Mouse (Mus musculus) monocyte, adult 2 months (primary cell): ENCODE results near the gene Bola1.
"Not testable (repeated sequence)": the region's sequence is repeated elsewhere in the genome, so short reads cannot be mapped to it uniquely, and the experiment has no call there.

Experiments
- DNase-seq, 2 experiments: peaks; one replicate each; pipeline ENCODE4 v3.0.0; 2022; ENCODE audit warnings: low spot score in 2 of 2, low read depth in 1 of 2

The Bola1 gene

GRCm38 (mm10) chr3:96226695-96227648 is 7.5 kb upstream of the Bola1 start:
- no peak for DNase-seq

GRCm38 (mm10) chr3:96225421-96225820 is 5.9 kb upstream of the Bola1 start:
- DNase-seq, result no peak

DNA sequence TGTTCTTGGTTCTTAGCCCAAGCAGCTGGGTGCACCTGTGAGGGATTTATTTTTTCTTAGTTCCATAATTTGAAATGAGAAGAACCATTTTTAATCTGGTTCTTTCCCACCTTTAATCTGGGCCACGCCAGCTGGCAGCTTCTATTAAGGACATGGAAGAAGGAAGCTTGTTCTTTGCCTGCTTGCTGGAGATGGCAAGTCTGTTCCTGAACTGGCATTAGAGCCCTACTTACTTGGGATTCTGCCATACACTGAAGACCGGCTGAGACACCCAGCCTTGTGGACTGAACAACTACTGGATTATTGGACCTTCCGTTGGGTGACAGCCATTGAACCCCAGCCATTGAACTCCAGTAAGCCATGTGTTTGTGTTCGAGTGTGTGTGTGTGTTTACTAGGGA is 3.3 kb upstream of the Bola1 start:
- DNase-seq, result no peak

- no peak for DNase-seq
Observed at GRCm38 (mm10) chr3:96221640-96222038, 2.1 kb upstream of the Bola1 start.

DNA sequence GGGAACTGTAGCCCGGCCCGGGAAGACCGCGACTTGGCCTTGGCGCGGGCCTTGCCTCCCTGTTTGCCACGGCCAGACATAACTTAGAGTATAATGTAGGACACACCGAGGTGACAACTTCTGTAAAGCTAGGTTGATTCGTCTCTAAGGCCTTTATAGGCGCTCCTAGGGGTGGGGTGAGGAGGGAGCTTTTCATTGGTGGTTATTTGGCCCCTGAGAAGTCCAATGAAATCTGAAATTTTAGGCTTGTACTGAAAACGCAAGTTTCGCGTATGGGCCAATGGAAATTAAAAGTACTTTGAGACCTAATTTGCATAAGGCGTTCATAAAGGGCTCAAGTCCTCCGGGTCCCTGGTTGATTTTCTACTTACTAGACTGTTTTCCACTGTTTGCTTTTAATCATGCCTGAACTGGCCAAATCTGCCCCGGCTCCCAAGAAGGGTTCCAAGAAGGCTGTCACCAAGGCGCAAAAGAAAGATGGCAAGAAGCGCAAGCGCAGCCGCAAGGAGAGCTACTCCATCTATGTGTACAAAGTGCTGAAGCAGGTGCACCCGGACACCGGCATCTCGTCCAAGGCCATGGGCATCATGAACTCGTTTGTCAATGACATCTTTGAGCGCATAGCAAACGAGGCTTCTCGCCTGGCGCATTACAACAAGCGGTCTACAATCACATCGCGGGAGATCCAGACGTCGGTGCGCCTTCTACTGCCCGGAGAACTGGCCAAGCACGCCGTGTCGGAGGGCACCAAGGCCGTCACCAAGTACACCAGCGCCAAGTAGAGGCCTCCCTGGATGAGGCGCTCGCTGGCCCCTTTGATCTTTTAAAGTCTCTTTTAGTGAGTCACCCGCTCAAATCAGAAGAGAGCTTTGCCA is 1.5 kb upstream of the Bola1 start, which contains the start of the genes Hist2h2ac and Hist2h2be:
TSS of gene Hist2h2ac (minus strand) at position 116 of the 875 bp plus-strand sequence.
TSS of gene Hist2h2be (plus strand) at position 355 of the 875 bp plus-strand sequence.
- DNase-seq, result peak; percentile 75 to 78

GRCm38 (mm10) chr3:96220131-96220764 is 739 bp upstream of the Bola1 start:
- DNase-seq, result not testable (repeated sequence)

DNA sequence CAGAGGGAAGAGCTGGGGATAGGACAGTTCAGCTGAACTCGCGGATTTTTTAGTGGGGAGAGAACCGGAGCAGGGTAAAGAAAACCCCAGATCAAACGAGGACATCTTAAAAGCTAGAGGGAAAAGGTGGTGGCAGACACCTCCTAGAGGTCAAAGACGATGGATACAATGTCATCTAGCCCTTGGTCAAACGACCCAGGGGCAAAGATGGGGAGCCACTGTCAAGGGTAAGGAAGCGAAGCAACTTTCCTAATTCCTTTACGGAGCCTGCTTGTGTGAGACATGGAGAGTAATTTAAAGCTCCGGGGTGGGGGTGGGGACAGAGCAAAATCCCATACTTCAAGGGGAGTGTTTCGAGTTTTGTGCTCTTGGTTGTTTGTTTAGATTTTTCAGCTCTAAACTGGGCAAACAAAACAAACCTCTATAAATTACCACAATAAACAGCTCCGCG is 293 bp downstream of the Bola1 start:
- DNase-seq, result no peak

DNA sequence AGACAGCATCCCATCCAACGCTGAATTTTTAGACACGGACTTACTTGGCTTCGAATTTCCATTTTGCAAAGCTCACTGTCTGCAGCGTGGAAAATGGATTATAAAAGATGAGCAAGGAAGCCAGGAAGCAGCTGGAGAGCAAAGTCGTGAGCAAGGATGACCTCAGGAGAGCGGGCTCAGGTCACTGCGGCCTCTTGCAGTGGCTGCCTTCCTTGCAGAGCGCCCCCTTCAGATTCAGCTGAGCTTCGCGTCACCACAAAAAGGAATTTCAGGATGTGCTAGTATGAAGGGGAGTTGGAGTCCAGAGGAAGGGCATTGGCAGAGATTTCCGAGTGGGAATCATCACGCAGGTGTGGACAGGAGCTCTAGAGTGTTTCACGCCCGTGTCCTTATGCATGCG is 10.3 kb downstream of the Bola1 start:
- no peak for DNase-seq

GRCm38 (mm10) chr3:96207819-96208218 is 11.7 kb downstream of the Bola1 start:
- DNase-seq, result no peak

DNA sequence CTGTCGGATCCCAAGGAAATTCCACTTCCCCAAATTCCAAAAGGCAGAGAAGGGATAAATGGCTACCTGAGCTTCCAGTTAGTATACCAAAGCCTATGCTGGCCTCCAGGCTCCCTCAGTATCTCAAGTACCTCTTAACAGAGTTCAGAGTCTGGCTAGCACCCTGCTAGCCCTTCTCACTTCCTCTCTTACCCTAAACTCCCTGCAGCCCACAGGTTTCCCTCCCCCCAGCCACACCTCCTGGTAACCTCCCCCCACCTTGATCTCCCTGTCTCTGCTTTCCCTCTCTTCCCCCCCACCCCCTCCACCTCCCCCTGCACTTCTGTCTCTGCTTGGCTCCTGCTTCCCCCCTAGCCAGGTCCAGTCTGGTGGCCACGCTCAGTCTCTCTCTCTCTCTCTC is 19.8 kb downstream of the Bola1 start:
- DNase-seq, result no peak

DNA sequence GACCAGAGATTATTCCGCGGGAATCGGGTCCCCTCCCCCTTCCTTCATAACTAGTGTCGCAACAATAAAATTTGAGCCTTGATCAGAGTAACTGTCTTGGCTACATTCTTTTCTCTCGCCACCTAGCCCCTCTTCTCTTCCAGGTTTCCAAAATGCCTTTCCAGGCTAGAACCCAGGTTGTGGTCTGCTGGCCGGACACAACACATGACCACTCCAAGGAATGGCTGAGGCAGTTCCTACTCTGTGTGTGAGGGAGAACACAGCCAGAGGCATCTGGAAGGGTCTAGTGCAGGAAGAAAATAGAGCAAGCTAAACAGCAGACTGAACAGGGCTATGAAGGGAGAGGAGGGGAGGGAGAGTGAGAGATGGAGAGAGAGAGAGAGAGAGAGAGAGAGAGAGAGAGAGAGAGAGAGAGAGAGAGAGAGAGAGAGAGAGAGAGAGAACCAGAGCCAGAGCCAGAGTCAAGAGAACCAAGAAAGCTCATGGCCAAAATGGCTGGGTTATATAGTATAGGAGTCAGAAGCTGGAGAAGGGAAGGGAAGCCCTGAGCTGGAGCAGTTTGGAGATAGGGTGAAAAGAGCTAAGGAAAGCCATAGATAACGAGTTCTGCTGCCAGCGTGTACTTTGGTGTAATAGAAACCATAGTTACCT is 20.8 kb downstream of the Bola1 start:
- DNase-seq, result not testable (repeated sequence)

GRCm38 (mm10) chr3:96198181-96198580 is 21.3 kb downstream of the Bola1 start:
- DNase-seq, result no peak

- peak; percentile 39 to 68 for DNase-seq
Observed at GRCm38 (mm10) chr3:96197129-96197749, 22.3 kb downstream of the Bola1 start.

- no peak for DNase-seq
Observed at GRCm38 (mm10) chr3:96196437-96197128, 22.9 kb downstream of the Bola1 start.

GRCm38 (mm10) chr3:96195616-96196313 is 23.7 kb downstream of the Bola1 start:
- no peak for DNase-seq

GRCm38 (mm10) chr3:96194966-96195365 is 24.5 kb downstream of the Bola1 start:
- DNase-seq, result no peak

DNA sequence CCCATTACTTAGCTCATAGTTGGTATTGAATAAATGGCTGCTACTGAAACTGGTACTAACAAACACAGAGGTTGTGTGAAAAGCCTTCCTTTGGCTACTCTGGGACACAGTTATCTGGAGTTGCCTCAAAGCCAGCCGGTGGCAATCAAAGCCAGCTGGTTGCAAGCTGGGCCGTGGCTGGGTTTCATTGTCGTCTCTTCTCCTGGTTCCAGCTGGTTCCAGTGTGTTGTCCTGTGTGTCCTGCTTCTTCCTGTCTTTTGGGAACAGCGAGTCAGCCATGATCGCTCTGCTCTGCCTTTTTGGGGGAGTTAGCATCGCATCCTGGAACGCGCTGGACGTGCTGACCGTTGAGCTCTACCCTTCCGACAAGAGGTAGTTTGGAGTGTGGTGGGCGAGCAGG is 26.5 kb downstream of the Bola1 start:
- DNase-seq, result no peak

DNA sequence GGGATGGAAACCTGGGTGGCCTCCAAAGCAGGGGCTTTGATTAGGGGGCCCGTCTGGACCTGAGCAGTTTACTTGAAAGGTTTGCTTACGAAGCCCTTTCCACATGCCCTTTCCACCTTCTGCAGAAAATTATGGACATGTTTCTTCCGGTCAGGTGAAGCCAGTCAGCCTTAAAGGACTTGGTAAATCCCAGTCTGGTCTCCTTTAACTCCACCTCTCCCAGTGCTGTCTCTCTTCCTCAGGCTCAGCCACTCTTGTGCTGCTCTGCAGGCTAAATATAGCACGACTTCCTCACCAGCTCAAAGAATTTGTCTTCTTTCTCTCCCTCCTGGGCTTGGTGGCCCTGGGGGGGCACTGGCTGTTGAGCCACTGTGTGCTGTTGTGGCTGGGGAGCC is 37.1 kb downstream of the Bola1 start:
- DNase-seq, result no peak
